Mouse (Mus musculus): ENCODE measurements around the gene Ackr3. TPM values are rescaled to one million over a fixed set of nuclear protein-coding genes. Genes with fewer than 3 reads are reported as not detected.
A peak's percentile ranks its signal among the peaks of the same experiment; 100 is the strongest.

Ackr3 gene
- polyA plus RNA-seq, 1 experiment: 128 TPM

GRCm38 (mm10) chr1:90244537-90244936 is 40.8 kb downstream of the Ackr3 start:
- Histone ChIP-seq H3K27me3 (replicated peaks; ENCODE audit: control insufficient read depth, insufficient read depth, low read length) (no peaks in the 10 kb centered on the region), H3K4me3 (ENCODE audit: insufficient read depth, low read depth, low read length) (no peak overlapping the region), H3K27ac (ENCODE audit: insufficient read depth, low read depth, low read length) (no peak overlapping the region), H3K4me1 (ENCODE audit: control insufficient read depth, insufficient read depth, low read length) (no peaks in the 10 kb centered on the region), H3K36me3 (ENCODE audit: control insufficient read depth, insufficient read depth, low read length) (no peaks in the 10 kb centered on the region)
- 90% methylated on average over 1 of the region's 1 CpGs for WGBS
- no peak for TF ChIP-seq POLR2A (IDR thresholded peaks at IDR 0.05; ENCODE audit: low read depth, low read length)
- TF ChIP-seq CTCF (conservative IDR thresholded peaks at IDR 0.05; ENCODE audit: insufficient read depth, insufficient read length, low read depth, low read length): no peak
- no peak for DNase-seq

DNA sequence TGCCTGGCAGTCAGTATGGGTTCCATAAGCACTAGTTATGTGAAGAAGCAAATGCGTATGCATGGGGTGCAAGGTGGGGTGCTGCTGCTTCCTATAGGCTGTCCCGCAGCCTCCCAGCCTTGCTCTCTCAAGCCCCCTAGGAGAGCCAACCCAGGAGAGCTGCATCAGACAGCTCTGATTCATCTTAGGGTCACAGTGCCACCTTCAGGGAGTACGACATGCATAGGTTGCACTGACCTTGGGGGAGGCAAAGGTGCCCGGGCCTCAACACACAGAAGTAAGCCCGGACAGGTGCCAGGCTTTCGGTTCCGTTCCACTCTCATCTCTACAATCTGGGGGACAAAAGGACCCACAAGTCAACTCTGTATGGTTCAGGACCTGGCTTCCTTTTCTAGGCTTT is 41.8 kb downstream of the Ackr3 start:
- Histone ChIP-seq H3K27ac (ENCODE audit: insufficient read depth, low read depth, low read length) (no peak overlapping the region), H3K36me3 (ENCODE audit: control insufficient read depth, insufficient read depth, low read length) (no peaks in the 10 kb centered on the region), H3K4me3 (ENCODE audit: insufficient read depth, low read depth, low read length) (no peak overlapping the region), H3K4me1 (ENCODE audit: control insufficient read depth, insufficient read depth, low read length) (no peaks in the 10 kb centered on the region), H3K27me3 (replicated peaks; ENCODE audit: control insufficient read depth, insufficient read depth, low read length) (no peaks in the 10 kb centered on the region)
- TF ChIP-seq POLR2A (IDR thresholded peaks at IDR 0.05; ENCODE audit: low read depth, low read length) (no peak), CTCF (conservative IDR thresholded peaks at IDR 0.05; ENCODE audit: insufficient read depth, insufficient read length, low read depth, low read length) (peak; percentile 62)
- 76% methylated on average over 7 of the region's 7 CpGs for WGBS
- no peak for DNase-seq

- H3K36me3 ChIP-seq (ENCODE audit: control insufficient read depth, insufficient read depth, low read length): no peaks in the 10 kb centered on the region
- H3K4me1 ChIP-seq (ENCODE audit: control insufficient read depth, insufficient read depth, low read length): no peaks in the 10 kb centered on the region
- no peak overlapping the region for H3K27ac ChIP-seq (ENCODE audit: insufficient read depth, low read depth, low read length)
- no peak for DNase-seq
- 89% methylated on average over 8 of the region's 8 CpGs for WGBS
- no peak for TF ChIP-seq CTCF (conservative IDR thresholded peaks at IDR 0.05; ENCODE audit: insufficient read depth, insufficient read length, low read depth, low read length)
- TF ChIP-seq POLR2A (IDR thresholded peaks at IDR 0.05; ENCODE audit: low read depth, low read length): no peak
- no peaks in the 10 kb centered on the region for H3K27me3 ChIP-seq (replicated peaks; ENCODE audit: control insufficient read depth, insufficient read depth, low read length)
- no peak overlapping the region for H3K4me3 ChIP-seq (ENCODE audit: insufficient read depth, low read depth, low read length)
These were observed 42.3 kb downstream of the Ackr3 start for GRCm38 (mm10) chr1:90246035-90246434.

GRCm38 (mm10) chr1:90246800-90247199 is 43.0 kb downstream of the Ackr3 start:
- H3K36me3 ChIP-seq (ENCODE audit: control insufficient read depth, insufficient read depth, low read length): no peaks in the 10 kb centered on the region
- no peak overlapping the region for H3K4me3 ChIP-seq (ENCODE audit: insufficient read depth, low read depth, low read length)
- H3K27ac ChIP-seq (ENCODE audit: insufficient read depth, low read depth, low read length): no peak overlapping the region
- WGBS: 84% methylated on average over 1 of the region's 1 CpGs
- DNase-seq: no peak
- no peaks in the 10 kb centered on the region for H3K4me1 ChIP-seq (ENCODE audit: control insufficient read depth, insufficient read depth, low read length)
- H3K27me3 ChIP-seq (replicated peaks; ENCODE audit: control insufficient read depth, insufficient read depth, low read length): no peaks in the 10 kb centered on the region
- no peak for TF ChIP-seq POLR2A (IDR thresholded peaks at IDR 0.05; ENCODE audit: low read depth, low read length)
- no peak for TF ChIP-seq CTCF (conservative IDR thresholded peaks at IDR 0.05; ENCODE audit: insufficient read depth, insufficient read length, low read depth, low read length)

GRCm38 (mm10) chr1:90247234-90247633 is 43.5 kb downstream of the Ackr3 start:
- H3K4me1 ChIP-seq (ENCODE audit: control insufficient read depth, insufficient read depth, low read length): no peaks in the 10 kb centered on the region
- DNase-seq: no peak
- H3K4me3 ChIP-seq (ENCODE audit: insufficient read depth, low read depth, low read length): no peak overlapping the region
- no peaks in the 10 kb centered on the region for H3K36me3 ChIP-seq (ENCODE audit: control insufficient read depth, insufficient read depth, low read length)
- WGBS: 58% methylated on average over 4 of the region's 4 CpGs
- H3K27me3 ChIP-seq (replicated peaks; ENCODE audit: control insufficient read depth, insufficient read depth, low read length): no peaks in the 10 kb centered on the region
- TF ChIP-seq POLR2A (IDR thresholded peaks at IDR 0.05; ENCODE audit: low read depth, low read length): no peak
- TF ChIP-seq CTCF (conservative IDR thresholded peaks at IDR 0.05; ENCODE audit: insufficient read depth, insufficient read length, low read depth, low read length): no peak
- H3K27ac ChIP-seq (ENCODE audit: insufficient read depth, low read depth, low read length): no peak overlapping the region

DNA sequence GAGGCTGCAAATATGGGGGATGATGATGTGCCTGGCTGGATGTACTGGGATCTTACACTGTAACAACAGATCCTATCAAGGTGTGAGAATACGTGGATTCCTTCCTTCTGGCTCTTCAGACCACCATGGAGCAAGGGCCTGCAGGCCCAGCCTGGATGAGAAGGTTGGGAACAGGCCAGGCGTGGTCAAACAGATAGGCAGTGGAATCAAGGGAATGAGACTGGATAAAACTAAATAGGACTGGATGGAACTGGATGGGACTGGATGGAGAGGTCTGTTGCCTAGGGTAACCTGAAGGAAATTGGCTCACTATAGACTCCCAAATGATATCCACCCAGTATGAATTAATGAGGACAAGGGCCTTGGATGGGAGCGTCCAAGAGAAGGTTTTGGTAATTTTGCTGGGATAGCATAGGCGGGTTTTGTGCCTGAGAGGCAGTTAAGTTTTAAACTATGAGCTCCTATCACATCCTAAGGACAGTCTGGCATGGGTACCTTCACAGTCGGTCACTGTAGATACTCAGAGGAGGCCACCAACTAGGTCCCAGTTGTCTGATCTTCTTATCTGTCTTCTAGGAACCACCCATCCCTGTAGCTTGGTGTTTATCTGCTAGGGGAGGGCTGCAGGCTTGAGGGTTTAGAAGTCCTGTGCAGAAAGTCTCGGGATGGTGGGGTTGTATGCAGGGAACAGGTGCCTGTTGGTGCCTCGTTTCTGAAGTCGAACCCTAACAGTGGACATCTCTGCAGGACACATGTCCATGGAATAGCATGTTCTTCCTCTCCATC is 44.2 kb downstream of the Ackr3 start:
- Histone ChIP-seq H3K4me1 (ENCODE audit: control insufficient read depth, insufficient read depth, low read length) (no peaks in the 10 kb centered on the region), H3K27me3 (replicated peaks; ENCODE audit: control insufficient read depth, insufficient read depth, low read length) (no peaks in the 10 kb centered on the region), H3K27ac (ENCODE audit: insufficient read depth, low read depth, low read length) (no peak overlapping the region), H3K4me3 (ENCODE audit: insufficient read depth, low read depth, low read length) (no peak overlapping the region), H3K36me3 (ENCODE audit: control insufficient read depth, insufficient read depth, low read length) (no peaks in the 10 kb centered on the region)
- no peak for DNase-seq
- TF ChIP-seq CTCF (conservative IDR thresholded peaks at IDR 0.05; ENCODE audit: insufficient read depth, insufficient read length, low read depth, low read length) (no peak), POLR2A (IDR thresholded peaks at IDR 0.05; ENCODE audit: low read depth, low read length) (no peak)
- WGBS: 94% methylated on average over 8 of the region's 8 CpGs

DNA sequence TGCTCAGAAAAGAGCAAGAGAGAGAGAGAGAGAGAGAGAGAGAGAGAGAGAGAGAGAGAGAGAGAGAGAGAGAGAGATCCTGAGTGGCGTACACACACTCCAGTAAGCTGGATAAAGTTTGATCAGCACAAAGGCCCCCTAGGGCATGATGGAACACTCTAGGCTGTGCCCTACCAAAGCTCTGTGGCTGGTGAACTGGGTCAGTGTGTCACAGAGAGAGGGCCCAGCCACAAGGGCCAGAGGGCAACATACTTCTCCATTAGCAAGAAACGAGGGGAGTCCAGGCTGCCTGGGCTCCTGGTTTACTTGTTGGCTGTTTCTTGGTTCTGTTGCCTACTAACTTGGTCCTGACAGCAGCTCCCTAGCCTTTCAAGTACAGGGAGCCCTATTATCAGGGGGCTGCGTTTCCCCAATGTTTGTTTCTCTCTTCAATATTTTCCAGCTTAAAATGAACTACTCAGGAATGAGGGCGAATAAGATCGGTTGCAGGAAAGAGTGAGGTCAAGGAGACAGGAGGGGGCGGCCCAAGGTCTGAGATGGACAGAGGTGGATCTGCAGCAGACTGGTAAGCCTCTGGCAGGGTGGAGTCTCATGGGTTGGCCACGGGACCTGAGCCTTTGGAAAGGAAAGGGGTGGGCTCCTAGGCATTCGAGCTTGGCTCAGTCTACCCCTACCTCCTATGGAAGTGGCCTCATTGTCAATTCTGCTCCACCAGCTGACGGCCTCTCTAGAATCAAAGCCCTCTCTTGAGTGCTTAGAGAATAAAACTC is 45.4 kb downstream of the Ackr3 start:
- Histone ChIP-seq H3K27ac (ENCODE audit: insufficient read depth, low read depth, low read length) (no peak overlapping the region), H3K27me3 (replicated peaks; ENCODE audit: control insufficient read depth, insufficient read depth, low read length) (no peaks in the 10 kb centered on the region), H3K36me3 (ENCODE audit: control insufficient read depth, insufficient read depth, low read length) (no peaks in the 10 kb centered on the region), H3K4me1 (ENCODE audit: control insufficient read depth, insufficient read depth, low read length) (no peaks in the 10 kb centered on the region), H3K4me3 (ENCODE audit: insufficient read depth, low read depth, low read length) (no peak overlapping the region)
- DNase-seq: no peak
- WGBS: 74% methylated on average over 9 of the region's 9 CpGs
- no peak for TF ChIP-seq POLR2A (IDR thresholded peaks at IDR 0.05; ENCODE audit: low read depth, low read length)
- no peak for TF ChIP-seq CTCF (conservative IDR thresholded peaks at IDR 0.05; ENCODE audit: insufficient read depth, insufficient read length, low read depth, low read length)
